Mouse (Mus musculus) thymus, postnatal 14 days (tissue): ENCODE data around the gene Olfr1044.
"Not testable (repeated sequence)": the region's sequence is repeated elsewhere in the genome, so short reads cannot be mapped to it uniquely, and the experiment has no call there.

Source experiments
- DNase-seq: peaks from one replicate; pipeline ENCODE4 v3.0.0; 2021

Gene Olfr1044

DNA sequence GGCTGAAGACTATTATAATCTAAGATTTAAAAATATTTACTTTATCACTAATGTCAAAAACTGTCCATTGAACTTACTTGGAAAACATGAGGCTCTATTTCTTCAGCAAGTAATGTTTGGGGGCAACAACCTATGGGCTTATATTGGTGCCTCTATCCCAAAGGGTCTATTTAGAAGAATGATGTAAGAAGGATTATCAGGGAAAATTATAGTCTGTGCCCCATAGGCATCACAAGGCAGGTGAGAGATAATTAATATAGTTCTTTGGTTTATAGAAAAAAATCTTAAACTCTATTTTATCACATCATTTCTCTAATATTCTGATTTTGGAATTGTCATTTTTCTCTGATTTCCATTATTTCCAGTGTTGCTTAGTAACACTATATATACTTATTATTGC lies at the start of gene Olfr1044:
TSS of gene Olfr1044 (minus strand) at position 101 of the 400 bp plus-strand sequence.
- DNase-seq: no peak

DNA sequence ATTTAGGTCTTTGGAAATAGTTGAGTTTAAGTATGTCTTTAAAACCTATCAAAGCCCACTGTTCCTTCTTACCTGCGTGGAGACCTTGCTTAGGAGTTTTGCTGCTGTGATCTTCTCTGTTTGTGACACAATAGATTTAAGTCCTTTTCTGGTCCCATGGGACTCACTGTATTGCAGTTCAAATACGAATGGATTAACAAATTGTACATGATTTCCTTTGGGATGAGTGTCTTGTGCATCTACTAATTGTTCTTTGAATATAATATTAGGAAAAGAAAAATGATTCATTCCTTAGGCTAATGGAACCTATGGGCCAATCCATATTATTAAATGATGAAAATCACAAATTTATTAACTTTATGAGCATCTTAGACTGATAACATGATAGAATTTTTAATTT lies 41.6 kb upstream of the Olfr1044 start, which contains the start of gene Olfr1046:
TSS of gene Olfr1046 (minus strand) at position 101 of the 400 bp plus-strand sequence.
- DNase-seq: no peak

DNA sequence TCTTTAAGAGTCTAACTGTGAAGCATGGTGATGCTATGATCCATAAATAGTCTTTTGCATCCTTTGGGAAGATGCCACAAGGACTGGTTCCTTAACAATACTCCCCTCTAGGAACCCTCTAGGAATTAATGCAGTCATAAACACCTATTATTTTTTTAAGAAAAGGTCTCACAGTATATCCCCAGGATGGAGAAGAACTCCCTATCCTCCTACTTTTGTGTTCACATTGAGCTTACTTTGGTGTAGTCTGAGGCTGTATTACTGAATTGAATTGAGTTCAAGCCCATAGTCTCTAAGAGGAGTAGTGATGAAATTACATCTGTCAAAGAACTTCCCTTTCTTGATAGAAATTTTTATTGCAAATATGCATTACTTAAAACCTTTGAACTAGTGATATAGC lies 25.3 kb upstream of the Olfr1044 start, which contains the start of gene Olfr1045:
TSS of gene Olfr1045 (minus strand) at position 101 of the 400 bp plus-strand sequence.
- no peak for DNase-seq

DNA sequence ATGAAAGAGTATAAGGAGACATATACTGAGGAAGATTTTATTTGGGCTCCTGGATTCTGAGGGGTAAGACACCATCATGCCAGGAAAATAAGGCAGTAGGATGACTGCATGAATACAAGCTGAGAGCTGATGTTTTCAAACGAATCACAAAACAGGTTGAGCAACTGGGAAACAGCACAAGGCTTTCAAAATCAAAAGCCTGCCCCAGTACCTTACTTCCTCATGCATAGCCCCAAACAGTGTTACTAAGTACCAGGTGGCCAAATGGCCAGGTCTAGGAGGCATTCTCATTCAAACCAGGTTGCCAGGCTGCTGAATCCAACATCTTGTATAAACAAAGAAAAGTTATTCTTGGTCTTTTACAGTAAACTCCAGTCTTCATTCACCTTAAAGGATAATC lies 18.2 kb upstream of the Olfr1044 start:
- no peak for DNase-seq

DNA sequence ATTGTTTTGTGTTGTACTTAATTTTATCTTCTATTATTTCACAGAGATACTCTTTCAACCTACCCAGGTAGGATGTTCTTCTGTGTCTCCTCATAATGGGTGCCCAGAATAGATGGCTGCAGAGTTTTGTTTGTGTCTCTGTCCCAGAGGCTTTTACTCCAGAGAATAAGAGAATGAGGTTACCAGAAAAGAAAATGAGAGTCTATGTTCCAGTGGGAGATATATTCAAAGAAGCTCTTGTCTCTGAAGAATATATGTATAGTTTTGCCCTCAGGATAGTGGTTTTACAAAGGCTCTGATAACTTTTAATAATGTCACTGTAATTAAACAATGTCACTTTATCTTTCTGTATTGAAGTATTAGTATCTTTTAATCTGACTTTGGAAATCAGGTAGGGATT lies 8.0 kb upstream of the Olfr1044 start, which contains the start of gene Olfr52:
TSS of gene Olfr52 (minus strand) at position 101 of the 400 bp plus-strand sequence.
- no peak for DNase-seq

DNA sequence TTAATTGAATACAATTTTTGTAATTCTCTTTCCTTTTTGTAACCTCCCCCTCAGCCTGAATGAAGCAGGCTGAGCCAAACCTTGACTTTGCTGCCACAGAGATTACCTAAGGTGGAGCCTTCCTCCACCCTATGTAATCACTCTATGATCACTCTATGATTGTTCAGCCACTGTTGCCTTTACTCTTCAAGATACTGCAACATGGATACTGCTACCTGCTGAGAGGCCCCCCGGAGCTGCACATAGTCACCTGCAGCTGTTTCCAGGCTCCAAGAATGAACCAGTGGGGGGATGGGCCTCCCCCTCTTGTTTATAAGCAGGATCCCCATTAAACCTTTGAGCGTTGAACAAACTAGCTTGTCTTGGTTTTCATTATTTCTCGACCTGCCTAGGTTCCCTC lies 2.3 kb upstream of the Olfr1044 start:
- DNase-seq: no peak

DNA sequence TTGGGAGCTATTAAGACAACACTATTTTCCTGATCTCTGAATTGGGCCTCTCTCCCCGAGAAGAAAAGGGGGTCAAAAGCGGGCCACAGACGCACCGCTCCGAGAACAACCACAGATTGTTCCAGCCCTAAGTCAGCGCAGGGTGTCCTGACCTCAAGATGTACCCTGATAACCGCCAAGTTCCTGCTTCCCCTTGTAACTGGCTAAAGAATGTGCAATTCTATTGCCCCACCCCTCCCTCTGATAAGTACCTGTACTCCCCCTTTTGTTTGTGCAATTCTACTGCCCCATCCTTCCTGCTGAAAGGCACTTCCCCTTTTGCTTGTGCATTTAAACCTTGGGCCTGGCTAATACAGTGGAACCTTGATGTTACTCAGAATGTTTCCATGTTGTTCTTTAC lies 2.2 kb downstream of the Olfr1044 start:
- DNase-seq: not testable (repeated sequence)

DNA sequence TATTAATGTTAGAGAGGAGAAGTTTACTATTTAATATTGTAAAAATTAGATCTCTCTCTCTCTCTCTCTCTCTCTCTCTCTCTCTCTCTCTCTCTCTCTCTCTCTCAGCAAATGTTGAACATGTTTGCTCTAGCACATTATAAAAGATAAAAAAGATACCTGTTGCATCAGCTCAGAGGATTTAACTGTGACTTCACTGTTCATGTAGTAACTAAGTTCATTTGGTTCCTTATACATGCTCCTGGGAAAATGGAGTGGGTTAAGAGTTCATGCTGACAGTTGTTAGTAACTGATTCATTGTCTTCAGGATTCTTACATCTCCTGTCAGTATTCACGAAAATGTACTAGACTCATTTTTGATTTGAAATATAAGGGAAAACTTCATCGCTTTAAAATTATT lies 10.2 kb downstream of the Olfr1044 start, which contains the start of gene Olfr1043:
TSS of gene Olfr1043 (minus strand) at position 101 of the 400 bp plus-strand sequence.
- DNase-seq: no peak

DNA sequence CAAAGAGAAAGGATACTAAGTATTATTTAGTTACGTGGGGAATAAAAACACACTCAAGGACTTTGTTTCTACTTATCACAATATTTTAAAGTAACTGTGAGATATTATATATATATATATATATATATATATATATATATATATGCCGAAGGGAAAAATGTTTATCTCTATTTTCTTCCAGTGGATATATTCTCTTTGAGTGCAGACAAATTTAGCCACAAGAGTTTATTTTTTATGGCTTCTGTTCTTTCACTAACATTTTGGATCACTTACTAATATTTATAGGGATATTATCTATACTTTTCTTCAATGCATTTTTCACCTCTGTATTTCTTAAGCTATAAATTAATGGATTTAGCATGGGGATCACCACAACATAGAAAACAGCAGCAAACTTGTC lies 15.9 kb downstream of the Olfr1044 start, which contains the start of gene Olfr1042:
TSS of gene Olfr1042 (minus strand) at position 101 of the 400 bp plus-strand sequence.
- DNase-seq: no peak

DNA sequence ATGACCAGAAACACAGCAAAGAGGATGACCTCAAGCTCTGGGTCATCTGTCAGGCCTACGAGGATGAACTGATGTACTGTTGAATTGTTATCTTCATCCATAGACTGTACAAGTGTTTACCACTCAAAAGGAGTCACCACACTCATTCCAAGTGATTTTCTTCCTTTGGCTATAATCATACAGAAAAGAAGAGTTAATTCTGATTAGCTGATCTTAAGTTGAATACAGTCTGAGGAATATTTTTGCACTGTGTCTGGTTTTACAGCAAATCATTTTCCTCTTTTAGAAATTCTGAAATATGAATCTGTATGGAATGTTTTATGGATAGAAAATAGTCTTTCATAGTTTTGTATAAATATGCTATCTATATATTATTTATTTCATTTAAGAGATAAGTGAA lies 31.0 kb downstream of the Olfr1044 start, which contains the start of gene Olfr1040:
TSS of gene Olfr1040 (minus strand) at position 101 of the 400 bp plus-strand sequence.
- DNase-seq: no peak

DNA sequence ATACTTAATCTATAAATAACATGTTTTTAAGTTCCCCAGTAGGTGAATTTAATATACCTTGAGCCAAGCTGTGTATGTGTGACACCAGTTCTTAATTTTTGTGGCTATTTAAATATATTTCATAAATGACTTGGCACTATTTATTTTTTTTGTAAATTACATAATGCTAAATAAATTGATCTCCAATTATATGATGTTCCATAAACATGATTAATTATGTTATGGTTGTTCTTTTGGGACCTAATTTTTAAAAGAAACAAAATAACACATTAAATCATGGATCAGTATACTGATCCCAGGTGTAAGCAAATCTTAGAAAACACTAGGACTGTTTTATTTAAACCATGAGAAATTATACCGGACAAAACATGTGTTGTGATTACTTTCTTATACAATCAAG lies 41.8 kb downstream of the Olfr1044 start, which contains the start of gene Olfr1039:
TSS of gene Olfr1039 (minus strand) at position 101 of the 400 bp plus-strand sequence.
- DNase-seq: no peak
